In the genomic region with DNA sequence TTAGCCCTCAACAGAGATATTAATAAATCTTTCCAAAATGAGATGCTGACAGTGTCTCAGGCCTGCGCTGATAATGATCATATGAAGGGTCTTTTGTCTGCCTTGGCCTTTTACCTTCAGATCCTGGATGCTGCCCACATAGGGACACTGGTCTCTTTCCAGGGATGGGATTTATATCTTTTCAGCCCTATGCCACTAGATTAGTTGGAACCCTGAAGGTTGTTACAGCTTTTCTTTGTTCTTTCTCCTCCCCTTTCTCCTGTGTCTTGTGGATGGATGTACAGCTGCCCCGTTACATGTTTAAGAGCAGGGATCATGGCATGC, we compare ENCODE assay signal across 20 mouse cellular contexts.
A peak's percentile ranks its signal among the peaks of the same experiment; 100 is the strongest.
DNase-seq lines count a peak whose midpoint lies in the region; ATAC-seq and TF ChIP-seq lines count a peak whose summit lies in the region.
"Had no signal": no experiment of that assay in that cellular context is flagged by ENCODE, and none has a peak within 500 bp of the region (broad histone marks: within the 10 kb centered on the region; RNA-seq: fewer than 3 reads in every experiment).

No protein-coding gene starts in this region.

- no peak overlapping the region for H3K9ac ChIP-seq in forebrain, embryonic 16.5 days (replicated peaks; ENCODE audit: low read depth, low read length)
- 0 out of 2 replicates have a peak overlapping the region, but pooled peaks have one; percentile 22 for H3K9ac ChIP-seq in hindbrain, embryonic 14.5 days
- H3K9ac ChIP-seq in midbrain, embryonic 11.5 days (ENCODE audit: low read length), result no peak overlapping the region
- no peak overlapping the region for H3K9ac ChIP-seq in neural tube, embryonic 12.5 days
- H3K9ac ChIP-seq: embryonic facial prominence, embryonic 12.5 days; heart, embryonic 13.5 days; limb, embryonic 12.5 days; liver, embryonic 12.5 days; lung, embryonic 14.5 days had no signal

- WGBS in forebrain, embryonic 16.5 days, result 58% methylated on average over 2 of the region's 2 CpGs
- 78% methylated on average over 2 of the region's 2 CpGs for WGBS in forebrain, embryonic 10.5 days
- WGBS in hindbrain, embryonic 14.5 days, result 56% methylated on average over 2 of the region's 2 CpGs
- 70% methylated on average over 2 of the region's 2 CpGs for WGBS in midbrain, embryonic 11.5 days
- 41% methylated on average over 2 of the region's 2 CpGs for WGBS in neural tube, embryonic 12.5 days
- WGBS in thymus, adult 2 months, result 94% methylated on average over 2 of the region's 2 CpGs

- 0 out of 2 replicates have a peak, but pooled peaks have one; percentile 18 for ATAC-seq in forebrain, embryonic 16.5 days
- ATAC-seq in hindbrain, embryonic 14.5 days (ENCODE audit: low FRiP score), result peak; percentile 38; the same call in 1 of the 2 replicates
- ATAC-seq in midbrain, embryonic 11.5 days (ENCODE audit: low FRiP score), result peak; percentile 31
- ATAC-seq in neural tube, embryonic 12.5 days (ENCODE audit: low FRiP score, low read depth), result peak; percentile 42; the same call in 1 of the 2 replicates
- ATAC-seq: liver, embryonic 12.5 days had no signal

- no peak for TF ChIP-seq POLR2A in thymus, adult 2 months (IDR thresholded peaks at IDR 0.05; ENCODE audit: control insufficient read depth, extremely low read depth, insufficient read depth, low read length, poor library complexity)

- H3K4me1 ChIP-seq in forebrain, embryonic 16.5 days (replicated peaks; ENCODE audit: control insufficient read depth, insufficient read depth, low read length), result peaks cover 15% of the 10 kb centered on the region; the same call in 1 of the 2 replicates
- H3K4me1 ChIP-seq in forebrain, embryonic 10.5 days, result peaks cover 35% of the 10 kb centered on the region
- peaks cover 33% of the 10 kb centered on the region for H3K4me1 ChIP-seq in hindbrain, embryonic 14.5 days (replicated peaks; ENCODE audit: control insufficient read depth, insufficient read depth, low read length)
- H3K4me1 ChIP-seq in midbrain, embryonic 11.5 days (ENCODE audit: control insufficient read depth, insufficient read depth, low read length), result peaks cover 14% of the 10 kb centered on the region
- peaks cover 17% of the 10 kb centered on the region for H3K4me1 ChIP-seq in neural tube, embryonic 12.5 days
- no peaks in the 10 kb centered on the region for H3K4me1 ChIP-seq in thymus, adult 2 months (replicated peaks; ENCODE audit: control insufficient read depth, insufficient read depth, low read length)
- H3K4me1 ChIP-seq: liver, embryonic 12.5 days had no signal

- no peak overlapping the region for H3K27ac ChIP-seq in forebrain, embryonic 16.5 days (ENCODE audit: low read length)
- no peak overlapping the region for H3K27ac ChIP-seq in forebrain, embryonic 10.5 days
- peak overlapping the region; percentile 74 for H3K27ac ChIP-seq in hindbrain, embryonic 14.5 days
- H3K27ac ChIP-seq in midbrain, embryonic 11.5 days (ENCODE audit: low read depth, low read length), result no peak overlapping the region
- no peak overlapping the region for H3K27ac ChIP-seq in neural tube, embryonic 12.5 days
- H3K27ac ChIP-seq in thymus, adult 2 months (ENCODE audit: control insufficient read depth, insufficient read depth, low read length), result no peak overlapping the region
- H3K27ac ChIP-seq: embryonic facial prominence, embryonic 12.5 days; heart, embryonic 13.5 days; limb, embryonic 12.5 days; liver, embryonic 12.5 days; stomach, postnatal 0 days had no signal

- no peak for DNase-seq in forebrain, embryonic 10.5 days (ENCODE audit: extremely low spot score, low spot score)
- DNase-seq in hindbrain, embryonic 14.5 days (ENCODE audit: low spot score), result no peak
- DNase-seq in midbrain, embryonic 11.5 days (ENCODE audit: low spot score, missing footprints), result no peak
- no peak for DNase-seq in left cerebral cortex, postnatal 25 days (ENCODE audit: low spot score in 2 of 2)
- DNase-seq in thymus, adult 2 months, result no peak
- no peak for DNase-seq in adrenal gland, adult 18-20 months (ENCODE audit: low spot score in 2 of 2)
- DNase-seq: heart, adult 11 months; kidney, adult 9 months; kidney, postnatal 25 days; lung, postnatal 36 days had no signal

- TF ChIP-seq CTCF in thymus, adult 2 months (IDR thresholded peaks at IDR 0.05; ENCODE audit: borderline replicate concordance, control insufficient read depth, extremely low read depth, insufficient read depth, low read length, poor library complexity), result no peak

- H3K36me3 ChIP-seq in forebrain, embryonic 16.5 days (ENCODE audit: control insufficient read depth, insufficient read depth), result no peaks in the 10 kb centered on the region
- no peaks in the 10 kb centered on the region for H3K36me3 ChIP-seq in forebrain, embryonic 10.5 days (replicated peaks)
- H3K36me3 ChIP-seq in hindbrain, embryonic 14.5 days (replicated peaks; ENCODE audit: control insufficient read depth, insufficient read depth), result no peaks in the 10 kb centered on the region
- H3K36me3 ChIP-seq in midbrain, embryonic 11.5 days (ENCODE audit: control insufficient read depth, insufficient read depth, low read length), result no peaks in the 10 kb centered on the region
- H3K36me3 ChIP-seq in neural tube, embryonic 12.5 days, result no peaks in the 10 kb centered on the region
- no peaks in the 10 kb centered on the region for H3K36me3 ChIP-seq in thymus, adult 2 months (ENCODE audit: control insufficient read depth, insufficient read depth, low read length)
- H3K36me3 ChIP-seq: embryonic facial prominence, embryonic 12.5 days; heart, embryonic 13.5 days; limb, embryonic 12.5 days; liver, embryonic 12.5 days had no signal

- H3K9me3 ChIP-seq in forebrain, embryonic 16.5 days (ENCODE audit: control insufficient read depth, low read length), result no peaks in the 10 kb centered on the region
- no peaks in the 10 kb centered on the region for H3K9me3 ChIP-seq in forebrain, embryonic 10.5 days
- H3K9me3 ChIP-seq in hindbrain, embryonic 14.5 days (ENCODE audit: control insufficient read depth, low read length), result no peaks in the 10 kb centered on the region
- no peaks in the 10 kb centered on the region for H3K9me3 ChIP-seq in midbrain, embryonic 11.5 days (ENCODE audit: control insufficient read depth, low read length)
- no peaks in the 10 kb centered on the region for H3K9me3 ChIP-seq in neural tube, embryonic 12.5 days
- H3K9me3 ChIP-seq: embryonic facial prominence, embryonic 12.5 days; heart, embryonic 13.5 days; limb, embryonic 12.5 days; liver, embryonic 12.5 days had no signal

- H3K4me2 ChIP-seq in forebrain, embryonic 16.5 days (ENCODE audit: low read length), result no peak overlapping the region
- H3K4me2 ChIP-seq in hindbrain, embryonic 14.5 days (replicated peaks), result no peak overlapping the region
- no peak overlapping the region for H3K4me2 ChIP-seq in midbrain, embryonic 11.5 days
- no peak overlapping the region for H3K4me2 ChIP-seq in neural tube, embryonic 12.5 days (replicated peaks)
- H3K4me2 ChIP-seq: embryonic facial prominence, embryonic 12.5 days; heart, embryonic 13.5 days; limb, embryonic 12.5 days; liver, embryonic 12.5 days; lung, embryonic 14.5 days had no signal

- H3K4me3 ChIP-seq in forebrain, embryonic 16.5 days (replicated peaks; ENCODE audit: low read length), result no peak overlapping the region
- H3K4me3 ChIP-seq in forebrain, embryonic 10.5 days, result no peak overlapping the region
- H3K4me3 ChIP-seq in hindbrain, embryonic 14.5 days (replicated peaks; ENCODE audit: low read length), result no peak overlapping the region
- no peak overlapping the region for H3K4me3 ChIP-seq in midbrain, embryonic 11.5 days (ENCODE audit: low read depth, low read length)
- no peak overlapping the region for H3K4me3 ChIP-seq in neural tube, embryonic 12.5 days
- H3K4me3 ChIP-seq in thymus, adult 2 months (ENCODE audit: control insufficient read depth, insufficient read depth, low read length), result no peak overlapping the region
- H3K4me3 ChIP-seq: embryonic facial prominence, embryonic 12.5 days; erythroblast, embryonic 14.5 days; heart, embryonic 13.5 days; limb, embryonic 12.5 days; liver, embryonic 12.5 days had no signal

- intact Hi-C loops in left cerebral cortex, postnatal 25 days (cut with DNase I), result no loop called here

- H3K27me3 ChIP-seq in forebrain, embryonic 16.5 days (replicated peaks; ENCODE audit: control insufficient read depth, insufficient read depth, low read length), result no peaks in the 10 kb centered on the region
- 0 out of 2 replicates have a peak, but pooled peaks cover 4% of the 10 kb centered on the region for H3K27me3 ChIP-seq in forebrain, embryonic 10.5 days (ENCODE audit: poor library complexity, severe bottlenecking)
- H3K27me3 ChIP-seq in hindbrain, embryonic 14.5 days (ENCODE audit: control insufficient read depth, insufficient read depth, low read length), result no peaks in the 10 kb centered on the region
- H3K27me3 ChIP-seq in midbrain, embryonic 11.5 days (ENCODE audit: control insufficient read depth, insufficient read depth, low read length), result no peaks in the 10 kb centered on the region
- H3K27me3 ChIP-seq in neural tube, embryonic 12.5 days (replicated peaks), result no peaks in the 10 kb centered on the region
- H3K27me3 ChIP-seq in thymus, adult 2 months (ENCODE audit: control insufficient read depth, insufficient read depth, low read length), result no peaks in the 10 kb centered on the region
- H3K27me3 ChIP-seq: CH12.LX; embryonic facial prominence, embryonic 12.5 days; heart, embryonic 13.5 days; liver, embryonic 12.5 days had no signal
